Mouse (Mus musculus): ENCODE data around the gene Arhgef7.
A peak's percentile ranks its signal among the peaks of the same experiment; 100 is the strongest.

Arhgef7 gene

GRCm38 (mm10) chr8:11797128-11797527 lies 69.6 kb downstream of the Arhgef7 start:
- DNase-seq (ENCODE audit: low read depth, low spot score): peak; percentile 63

- peak; percentile 91 for DNase-seq (ENCODE audit: low read depth, low spot score)
Measured at GRCm38 (mm10) chr8:11797729-11798479, 70.4 kb downstream of the Arhgef7 start.

DNA sequence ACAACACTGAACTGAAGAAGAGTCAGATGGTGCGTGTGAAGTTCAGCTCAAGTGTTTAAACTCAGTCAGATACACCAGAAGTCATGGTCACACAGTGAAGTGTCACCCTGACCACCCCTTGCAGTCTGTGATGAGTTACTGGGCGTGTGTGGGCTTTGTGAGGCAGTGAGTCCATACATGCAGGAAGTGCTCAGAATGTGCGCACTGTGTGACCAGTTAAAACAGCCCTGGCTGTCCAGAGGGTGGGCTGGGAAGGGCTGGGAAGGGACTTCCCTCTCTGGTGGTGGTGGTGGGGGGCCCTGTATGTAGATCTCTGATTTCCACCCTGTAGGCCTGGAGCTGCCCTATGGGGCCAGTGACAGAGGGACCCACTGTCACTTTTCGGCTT lies 71.0 kb downstream of the Arhgef7 start:
- DNase-seq (ENCODE audit: low read depth, low spot score): no peak

- DNase-seq (ENCODE audit: low read depth, low spot score): peak; percentile 64
Measured at GRCm38 (mm10) chr8:11799098-11799497, 71.6 kb downstream of the Arhgef7 start.

GRCm38 (mm10) chr8:11800481-11800880 lies 73.0 kb downstream of the Arhgef7 start:
- no peak for DNase-seq (ENCODE audit: low read depth, low spot score)

- no peak for DNase-seq (ENCODE audit: low read depth, low spot score)
Measured at GRCm38 (mm10) chr8:11801571-11801970, 74.0 kb downstream of the Arhgef7 start.

- DNase-seq (ENCODE audit: low read depth, low spot score): peak; percentile 61
Measured at GRCm38 (mm10) chr8:11804914-11805313, 77.4 kb downstream of the Arhgef7 start.

- DNase-seq (ENCODE audit: low read depth, low spot score): peak; percentile 80
Measured at GRCm38 (mm10) chr8:11806252-11806651, 78.7 kb downstream of the Arhgef7 start.

DNA sequence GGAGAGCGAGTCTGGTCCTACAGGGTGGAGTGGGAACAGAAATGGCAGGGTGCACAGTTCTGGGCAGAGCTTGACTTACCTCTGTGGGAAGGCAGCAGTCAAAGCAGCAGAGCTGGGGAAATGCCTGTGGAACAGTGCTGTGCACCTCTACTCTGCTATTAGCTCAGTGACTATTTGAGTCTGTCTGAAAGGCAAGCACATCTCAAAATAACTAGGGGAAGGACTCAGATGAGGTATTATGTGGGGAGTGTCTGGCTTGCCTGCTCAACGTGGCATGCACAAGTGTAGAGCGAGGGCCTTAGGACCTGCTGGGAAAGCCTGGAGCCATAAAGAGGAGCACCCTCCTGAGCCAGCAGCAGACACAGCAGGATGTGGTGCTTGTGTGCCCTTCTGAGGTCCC lies 79.8 kb downstream of the Arhgef7 start:
- peak; percentile 73 for DNase-seq (ENCODE audit: low read depth, low spot score)

DNA sequence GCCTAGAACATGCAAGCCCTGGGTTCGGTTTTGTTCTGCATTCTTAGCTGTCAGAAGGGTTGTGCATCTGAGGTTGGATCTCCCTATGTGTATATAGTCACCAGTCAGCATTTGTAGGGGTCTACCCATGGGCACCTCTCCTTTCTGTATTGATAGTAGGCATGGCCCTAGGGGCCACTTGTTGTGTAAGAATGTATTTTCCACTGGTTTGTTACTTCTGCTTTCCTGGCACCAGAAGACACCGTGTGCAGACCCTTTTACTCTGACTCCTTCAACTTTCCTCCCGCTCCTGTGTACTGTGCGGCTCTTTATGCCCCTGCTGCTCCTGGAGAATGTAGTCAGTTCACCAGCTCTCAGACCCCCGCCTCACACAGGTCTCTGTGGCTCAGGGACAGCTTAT lies 80.5 kb downstream of the Arhgef7 start:
- no peak for DNase-seq (ENCODE audit: low read depth, low spot score)

- peak; percentile 57 for DNase-seq (ENCODE audit: low read depth, low spot score)
Measured at GRCm38 (mm10) chr8:11810426-11810825, 82.9 kb downstream of the Arhgef7 start.

DNA sequence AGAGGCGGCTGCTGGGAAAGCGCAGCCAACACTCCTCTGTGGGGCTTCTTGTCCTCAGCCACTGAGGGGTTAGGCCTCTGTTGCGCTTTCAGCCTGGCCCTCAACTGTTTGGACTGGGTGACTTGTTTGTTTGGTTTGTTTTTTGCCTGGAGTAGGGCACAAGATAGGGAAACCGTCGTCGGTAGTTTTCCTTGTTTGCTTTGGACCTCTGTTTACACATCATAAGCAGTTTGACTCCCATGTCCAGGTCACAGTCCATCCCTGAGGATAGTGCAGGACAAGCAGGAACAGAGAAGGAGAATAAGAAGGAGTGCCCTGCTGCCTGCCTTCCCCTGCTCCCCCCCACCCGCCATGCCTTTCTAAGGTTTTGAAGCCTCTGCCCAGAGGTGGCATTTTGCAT lies 86.3 kb downstream of the Arhgef7 start:
- DNase-seq (ENCODE audit: low read depth, low spot score): no peak

DNA sequence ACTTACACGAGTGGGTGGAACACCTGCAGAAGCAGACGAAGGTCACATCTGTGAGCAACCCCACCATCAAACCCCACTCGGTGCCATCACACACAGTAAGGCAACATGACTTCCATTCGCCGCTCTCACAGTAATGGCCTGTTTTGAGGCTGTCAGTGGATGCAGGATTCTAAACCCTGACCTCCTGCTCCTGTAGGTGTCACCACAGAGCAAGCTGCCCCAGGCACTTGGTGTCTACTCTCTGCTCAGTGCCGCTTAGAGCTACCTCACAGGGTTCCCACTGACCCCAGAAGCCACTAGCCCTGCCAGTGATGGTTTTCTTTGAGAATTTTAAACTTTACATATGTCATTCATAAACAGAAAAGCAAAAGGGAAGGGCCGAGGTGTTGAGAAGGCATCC lies 87.7 kb downstream of the Arhgef7 start:
- peak; percentile 36 for DNase-seq (ENCODE audit: low read depth, low spot score)

- DNase-seq (ENCODE audit: low read depth, low spot score): no peak
Measured at GRCm38 (mm10) chr8:11820136-11820535, 92.6 kb downstream of the Arhgef7 start.

- DNase-seq (ENCODE audit: low read depth, low spot score): peak; percentile 47
Measured at GRCm38 (mm10) chr8:11820568-11820967, 93.0 kb downstream of the Arhgef7 start.

DNA sequence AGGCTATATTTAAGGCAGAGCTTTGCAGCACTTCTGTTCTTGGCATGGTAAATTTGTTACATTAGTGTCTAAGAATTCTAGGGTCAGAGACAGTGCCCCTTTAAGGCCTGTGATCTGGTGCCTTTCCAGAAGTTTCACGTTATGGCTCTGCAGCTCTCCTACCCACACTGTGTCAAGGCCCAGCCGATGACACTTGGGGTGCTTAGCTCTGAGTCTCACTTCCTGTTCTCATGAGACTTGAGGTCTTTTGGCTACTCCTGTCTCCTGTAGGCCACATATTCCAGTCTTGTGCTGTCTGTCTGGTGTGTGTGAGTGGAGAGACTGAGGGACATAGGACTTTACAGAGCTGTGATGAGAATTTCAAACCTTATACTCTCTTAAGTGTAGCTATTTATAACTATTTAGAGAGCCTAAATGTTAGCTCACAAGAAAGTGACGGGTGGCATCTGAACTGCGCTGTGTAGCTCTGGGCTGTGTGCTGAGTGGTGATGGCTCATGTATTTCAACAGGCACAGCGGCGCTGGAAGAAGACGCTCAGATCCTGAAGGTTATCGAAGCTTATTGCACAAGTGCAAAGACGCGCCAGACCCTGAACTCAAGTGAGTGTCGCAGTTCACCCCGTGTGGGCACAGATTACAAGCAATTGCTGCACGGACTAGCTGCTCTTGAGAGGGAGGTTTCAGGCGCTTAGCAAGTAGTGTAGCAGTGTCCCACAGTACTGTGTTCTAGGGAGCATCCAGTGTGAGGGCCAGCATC lies 94.1 kb downstream of the Arhgef7 start:
- DNase-seq (ENCODE audit: low read depth, low spot score): no peak

DNA sequence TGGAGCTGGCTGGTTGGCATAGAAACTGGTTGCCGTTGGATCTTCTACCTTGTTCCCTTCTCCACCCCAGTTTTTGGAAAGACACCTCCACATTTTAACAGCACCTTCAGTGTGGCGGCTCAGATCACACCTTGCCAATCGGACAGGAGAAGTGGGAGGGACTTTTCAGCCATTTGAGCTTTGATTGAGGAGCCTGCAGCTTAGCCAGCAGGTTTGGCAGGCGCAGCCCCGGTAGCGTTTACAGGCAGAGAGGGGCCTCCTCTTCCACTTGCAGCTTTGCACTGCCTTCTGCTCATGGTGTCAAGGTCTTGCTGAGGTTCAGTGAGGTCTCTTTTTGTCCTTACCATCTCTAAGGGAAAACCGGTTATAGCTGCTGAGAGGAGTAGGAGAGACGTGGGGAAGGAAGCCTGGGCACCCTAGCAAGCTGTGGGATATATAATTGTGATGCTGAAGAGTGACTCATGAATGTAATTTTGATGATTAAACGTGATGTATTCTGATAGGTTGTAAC lies 95.1 kb downstream of the Arhgef7 start:
- peak; percentile 55 for DNase-seq (ENCODE audit: low read depth, low spot score)

DNA sequence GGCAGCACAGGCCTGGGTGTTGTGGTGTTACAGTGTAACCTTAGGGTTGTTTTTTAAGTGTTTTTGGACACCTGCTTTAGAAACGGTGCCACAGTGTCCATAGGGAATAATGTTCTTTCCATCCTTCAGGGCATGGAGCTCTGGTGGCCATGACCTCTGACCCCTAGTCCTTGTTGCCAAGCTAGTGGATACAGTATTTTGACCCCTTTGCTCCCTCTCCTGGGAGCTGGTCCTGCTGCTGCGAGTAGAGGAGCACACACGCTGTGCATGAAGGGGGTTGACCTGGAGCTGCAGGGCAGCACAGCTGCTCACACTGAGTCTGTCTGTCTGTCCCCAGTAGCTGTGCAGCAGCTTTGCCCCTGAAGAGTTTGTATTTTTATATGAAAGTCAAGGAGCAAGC lies 98.2 kb downstream of the Arhgef7 start:
- no peak for DNase-seq (ENCODE audit: low read depth, low spot score)

- DNase-seq (ENCODE audit: low read depth, low spot score): peak; percentile 50
Measured at GRCm38 (mm10) chr8:11827312-11827711, 99.8 kb downstream of the Arhgef7 start.

- DNase-seq (ENCODE audit: low read depth, low spot score): no peak
Measured at GRCm38 (mm10) chr8:11830214-11831046, 102.9 kb downstream of the Arhgef7 start.

DNA sequence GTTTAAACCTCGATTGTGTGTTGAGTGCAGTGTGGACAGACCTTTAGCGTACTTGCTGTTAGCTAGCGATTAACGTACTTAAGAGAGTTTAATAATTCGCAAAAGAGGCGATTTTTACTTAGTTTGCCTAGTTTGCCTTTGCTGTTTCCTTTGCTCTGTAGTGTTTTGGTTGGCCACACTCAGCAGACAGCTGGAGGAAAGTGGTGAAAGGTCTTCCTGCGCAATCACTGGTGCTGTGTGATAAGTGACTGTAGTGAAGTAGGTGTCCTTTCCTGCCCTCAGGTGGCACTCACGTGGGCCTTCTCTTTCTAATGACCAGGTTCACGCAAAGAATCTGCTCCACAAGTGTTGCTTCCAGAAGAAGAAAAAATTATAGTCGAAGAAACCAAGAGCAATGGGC lies 103.7 kb downstream of the Arhgef7 start:
- DNase-seq (ENCODE audit: low read depth, low spot score): no peak

GRCm38 (mm10) chr8:11831939-11832338 lies 104.4 kb downstream of the Arhgef7 start:
- DNase-seq (ENCODE audit: low read depth, low spot score): no peak

Measured in brain, adult 2 months (tissue).